Mouse (Mus musculus) ES-E14 (cell line): ENCODE data around the gene Flrt1. TPM values are rescaled to one million over a fixed set of nuclear protein-coding genes. Genes with fewer than 3 reads are reported as not detected.
"Not testable (repeated sequence)": the region's sequence is repeated elsewhere in the genome, so short reads cannot be mapped to it uniquely, and the experiment has no call there.

Source experiments
- DNase-seq: peaks from one replicate; pipeline ENCODE4 v3.0.0-alpha.2; 2013; ENCODE audit warnings: low read depth, low spot score
- H3K27ac ChIP-seq: 2 replicates; pipeline ENCODE4 v1.5.1; 2012; ENCODE audit warnings: low read depth, mild to moderate bottlenecking, low read length, moderate library complexity, mixed read lengths; ENCODE audit not compliant: poor library complexity, insufficient read depth, severe bottlenecking
- H3K36me3 ChIP-seq: 2 replicates; pipeline ENCODE4 v1.6.1; 2012; ENCODE audit warnings: mild to moderate bottlenecking, low read length, moderate library complexity, mixed read lengths; ENCODE audit not compliant: control insufficient read depth, poor library complexity, insufficient read depth, severe bottlenecking
- H3K4me1 ChIP-seq, 2 experiments: fragments of 150-350 bp in 1 of 2; sonication (generic) in 1 of 2; 2 replicates each; pipeline ENCODE4 v1.6.1; 2012; ENCODE audit warnings: low read length in 2 of 2, mild to moderate bottlenecking in 1 of 2, mixed read lengths in 1 of 2; ENCODE audit not compliant: control insufficient read depth in 2 of 2, insufficient read depth in 2 of 2, poor library complexity in 1 of 2
- H3K4me3 ChIP-seq, 2 experiments: fragments of 150-350 bp in 1 of 2; sonication (generic) in 1 of 2; 2 replicates each; pipeline ENCODE4 v1.5.1; 2012; ENCODE audit warnings: low read length in 2 of 2, low read depth in 1 of 2, mild to moderate bottlenecking in 1 of 2, mixed read lengths in 1 of 2; ENCODE audit not compliant: insufficient read depth in 1 of 2, poor library complexity in 1 of 2, severe bottlenecking in 1 of 2
- H3K9ac ChIP-seq: 2 replicates; pipeline ENCODE4 v1.6.1; 2012; ENCODE audit warnings: low read depth, mild to moderate bottlenecking, low read length, mixed read lengths; ENCODE audit not compliant: poor library complexity, insufficient read depth, severe bottlenecking
- H3K9me3 ChIP-seq: fragments of 150-350 bp; sonication (generic); 2 replicates; pipeline ENCODE4 v1.6.1; 2012; ENCODE audit warnings: low read depth, mild to moderate bottlenecking, low read length; ENCODE audit not compliant: control insufficient read depth, insufficient read depth
- CHD2 ChIP-seq: IDR thresholded peaks from 2 replicates; pipeline ENCODE4 v1.6.1; 2014; ENCODE audit warnings: mild to moderate bottlenecking, low read depth, low read length, inconsistent platforms
- HCFC1 ChIP-seq: IDR thresholded peaks from 2 replicates; pipeline ENCODE4 v1.6.1; 2012; ENCODE audit warnings: low read length, inconsistent platforms, borderline replicate concordance; ENCODE audit not compliant: insufficient read depth
- MAFK ChIP-seq: IDR thresholded peaks from 2 replicates; pipeline ENCODE4 v1.6.1; 2014; ENCODE audit warnings: mild to moderate bottlenecking, low read depth, low read length, inconsistent platforms; ENCODE audit not compliant: insufficient read depth
- ZC3H11A ChIP-seq: IDR thresholded peaks from 2 replicates; pipeline ENCODE4 v1.6.1; 2012; ENCODE audit warnings: low read depth, mild to moderate bottlenecking, inconsistent platforms, low read length, borderline replicate concordance
- ZNF384 ChIP-seq: IDR thresholded peaks from 2 replicates; pipeline ENCODE4 v1.6.1; 2012; ENCODE audit warnings: low read depth, low read length, inconsistent platforms
- in situ Hi-C, 2 experiments: fragments of 600-800 bp; cut with MboI; formaldehyde crosslinking; loops; one replicate each; pipeline ENCODE4 v1.15.1; 2025; ENCODE audit warnings: low sequenced_read_pairs in 2 of 2, inconsistent platforms in 1 of 2; ENCODE audit not compliant: unreplicated experiment in 2 of 2
- total RNA-seq: library from RNA; depleted of rRNA; stranded (reverse); fragments of 300-350 nt; gene quantifications from 2 replicates; pipeline ENCODE4 v1.2.3, GENCODE M21; 2012

Gene Flrt1
- total RNA-seq, 1 experiment, result 0.36 TPM

DNA sequence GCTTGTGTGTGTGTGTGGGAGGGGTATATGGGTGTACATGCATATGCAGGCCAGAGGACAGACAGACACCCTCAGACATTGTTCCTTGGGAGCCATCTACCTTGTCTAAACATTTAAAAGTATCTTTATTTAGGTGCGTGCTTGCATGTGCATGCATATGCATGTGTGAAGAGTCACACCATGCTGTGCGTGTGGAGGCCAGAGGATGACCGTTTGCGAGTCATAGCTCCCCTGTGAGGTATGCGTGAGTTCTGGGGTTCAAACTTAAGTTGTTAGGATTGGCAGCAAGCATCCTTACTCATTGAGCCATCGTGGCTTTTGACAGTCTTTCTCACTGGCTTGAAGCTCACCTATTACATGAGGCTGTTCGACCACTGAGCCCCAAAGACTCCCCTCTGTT lies 27.3 kb downstream of the Flrt1 start:
- in situ Hi-C loops, result no loop called here
- no peaks in the 10 kb centered on the region for H3K9me3 ChIP-seq
- H3K9ac ChIP-seq, result no peak overlapping the region
- no peak for TF ChIP-seq HCFC1
- TF ChIP-seq ZNF384, result no peak
- TF ChIP-seq CHD2, result no peak
- no peak for TF ChIP-seq MAFK
- TF ChIP-seq ZC3H11A, result no peak
- no peak overlapping the region for H3K4me3 ChIP-seq
- H3K4me1 ChIP-seq, result peaks cover 3 to 13% of the 10 kb centered on the region in 2 experiments; a peak in 2 of 4 replicates
- H3K27ac ChIP-seq, result no peak overlapping the region
- H3K36me3 ChIP-seq, result no peaks in the 10 kb centered on the region
- DNase-seq, result no peak

DNA sequence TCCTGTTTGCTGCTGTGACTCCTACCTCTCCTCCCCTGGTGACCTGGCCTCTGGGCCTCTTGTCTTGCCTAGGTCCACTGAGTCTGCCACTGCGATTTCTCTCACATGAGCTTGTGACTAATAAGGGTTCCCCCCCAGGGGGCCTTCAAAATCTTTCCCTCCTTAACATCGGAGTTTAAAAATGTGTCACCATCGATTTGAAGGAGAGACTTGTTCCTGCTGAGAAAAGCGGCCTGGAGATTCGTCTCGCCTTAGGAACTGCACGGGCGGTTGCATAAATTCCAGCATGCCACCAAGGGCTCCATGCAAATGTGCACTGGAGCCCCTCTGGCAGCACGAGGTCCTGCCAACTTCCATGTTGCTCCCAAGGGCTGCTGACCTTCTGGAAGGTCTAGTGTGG lies 27.9 kb downstream of the Flrt1 start:
- Histone ChIP-seq H3K4me1 (peaks cover 3 to 13% of the 10 kb centered on the region in 2 experiments; a peak in 2 of 4 replicates), H3K9me3 (no peaks in the 10 kb centered on the region), H3K27ac (no peak overlapping the region), H3K9ac (no peak overlapping the region), H3K36me3 (no peaks in the 10 kb centered on the region), H3K4me3 (no peak overlapping the region)
- TF ChIP-seq ZNF384 (no peak), MAFK (no peak), CHD2 (no peak), ZC3H11A (no peak), HCFC1 (no peak)
- in situ Hi-C loops, result no loop called here
- DNase-seq, result no peak

DNA sequence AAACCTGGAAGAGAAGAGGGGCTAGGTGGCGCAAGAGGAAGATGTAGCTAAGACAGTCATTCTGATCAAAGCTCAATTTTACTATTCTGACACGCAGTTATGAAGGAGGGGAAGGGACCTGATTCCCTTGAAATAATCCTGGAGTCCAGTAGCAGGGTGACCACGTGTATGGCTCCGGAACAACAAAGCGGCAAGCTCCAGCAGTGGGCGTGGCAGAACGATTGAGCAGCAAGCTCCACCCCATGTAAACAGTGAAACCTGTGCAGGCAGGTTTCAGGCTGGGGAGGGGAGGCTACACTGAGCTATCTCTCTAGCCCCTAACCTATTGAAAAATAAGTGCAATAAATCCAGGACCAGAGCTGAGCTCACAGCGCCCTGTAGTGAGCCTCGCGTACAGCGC lies 30.2 kb downstream of the Flrt1 start:
- in situ Hi-C loops, DNase-seq, H3K9me3 ChIP-seq, H3K27ac ChIP-seq, H3K36me3 ChIP-seq, H3K4me3 ChIP-seq, H3K9ac ChIP-seq: not testable (repeated sequence)
- H3K4me1 ChIP-seq, result peaks cover 3 to 13% of the 10 kb centered on the region in 2 experiments; a peak in 3 of 4 replicates

- no peaks in the 10 kb centered on the region for H3K9me3 ChIP-seq
- H3K4me3 ChIP-seq, result no peak overlapping the region
- in situ Hi-C loops, result no loop called here
- peaks cover 3 to 16% of the 10 kb centered on the region in 2 experiments; a peak in 3 of 4 replicates for H3K4me1 ChIP-seq
- no peaks in the 10 kb centered on the region for H3K36me3 ChIP-seq
- no peak for DNase-seq
- no peak overlapping the region for H3K9ac ChIP-seq
- no peak for TF ChIP-seq MAFK
- no peak for TF ChIP-seq ZNF384
- TF ChIP-seq HCFC1, result no peak
- TF ChIP-seq ZC3H11A, result no peak
- no peak for TF ChIP-seq CHD2
- H3K27ac ChIP-seq, result no peak overlapping the region
Observed at GRCm38 (mm10) chr19:7073997-7074781, 31.3 kb downstream of the Flrt1 start.

DNA sequence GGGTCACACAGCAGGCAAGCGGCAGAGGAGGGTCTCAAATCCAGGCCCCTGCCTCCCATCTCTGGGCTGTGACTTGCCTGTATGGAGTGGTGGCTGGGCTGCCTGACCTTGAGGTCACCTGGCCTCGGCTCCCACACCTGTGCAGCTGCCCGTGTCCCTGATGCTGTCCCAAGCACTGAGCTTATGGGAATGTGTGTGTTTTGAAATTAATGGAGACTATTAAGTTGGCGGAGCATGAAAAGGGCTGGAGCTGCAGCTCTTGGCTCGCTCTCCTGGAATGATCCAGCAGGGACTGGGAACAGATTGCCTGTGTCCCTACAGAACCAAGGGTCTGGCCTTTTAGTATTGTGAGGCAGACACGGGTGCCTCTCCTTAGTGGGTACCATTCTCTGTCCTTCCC lies 33.3 kb downstream of the Flrt1 start:
- Histone ChIP-seq H3K9me3 (no peaks in the 10 kb centered on the region), H3K4me3 (no peak overlapping the region), H3K4me1 (peaks cover 3 to 12% of the 10 kb centered on the region in 2 experiments; a peak in 3 of 4 replicates), H3K9ac (no peak overlapping the region), H3K36me3 (no peaks in the 10 kb centered on the region), H3K27ac (no peak overlapping the region)
- TF ChIP-seq CHD2, result no peak
- TF ChIP-seq ZC3H11A, result no peak
- no peak for TF ChIP-seq ZNF384
- no peak for TF ChIP-seq HCFC1
- no peak for TF ChIP-seq MAFK
- no peak for DNase-seq
- in situ Hi-C loops, result no loop called here
